Mouse (Mus musculus) embryonic fibroblast, embryonic 13.5 days (primary cell): ENCODE results near the gene Selenon. TPM values are rescaled to one million over a fixed set of nuclear protein-coding genes. Genes with fewer than 3 reads are reported as not detected.

ENCODE experiments used
- H3K27ac ChIP-seq: 2 replicates; pipeline ENCODE4 v1.5.1; 2012; ENCODE audit warnings: low read length, control low read depth, inconsistent platforms; ENCODE audit not compliant: insufficient read depth
- H3K4me1 ChIP-seq: 2 replicates; pipeline ENCODE4 v1.6.1; 2011; ENCODE audit warnings: low read length; ENCODE audit not compliant: control insufficient read depth, insufficient read depth
- H3K4me3 ChIP-seq: 2 replicates; pipeline ENCODE4 v1.5.1; 2011; ENCODE audit warnings: mild to moderate bottlenecking, control low read depth, low read length; ENCODE audit not compliant: insufficient read depth
- CTCF ChIP-seq: IDR thresholded peaks from 2 replicates; pipeline ENCODE4 v1.5.1; 2011; ENCODE audit warnings: mild to moderate bottlenecking, control low read depth, low read length, moderate library complexity, borderline replicate concordance; ENCODE audit not compliant: insufficient read depth
- POLR2A ChIP-seq: IDR thresholded peaks from 2 replicates; pipeline ENCODE4 v1.6.1; 2011; ENCODE audit warnings: low read depth, mild to moderate bottlenecking, control low read depth, low read length, moderate library complexity
- polyA plus RNA-seq: library from polyadenylated mRNA; stranded (reverse); fragments of >200 nt; gene quantifications from 2 replicates; pipeline ENCODE4 v1.2.4, GENCODE M21; 2011; ENCODE audit warnings: low read depth; ENCODE audit not compliant: missing spikeins, insufficient read length

The Selenon gene
- polyA plus RNA-seq, 1 experiment = 98.0 TPM

GRCm38 (mm10) chr4:134491716-134492115, 60.2 kb downstream of the Selenon start:
- Histone ChIP-seq H3K4me3 (no peak overlapping the region), H3K27ac (no peak overlapping the region), H3K4me1 (0 out of 2 replicates have a peak, but pooled peaks cover 2% of the 10 kb centered on the region)
- no peak for TF ChIP-seq POLR2A
- no peak for TF ChIP-seq CTCF

- TF ChIP-seq POLR2A (no peak), CTCF (no peak)
Observed at GRCm38 (mm10) chr4:134489986-134490665, 61.8 kb downstream of the Selenon start.

GRCm38 (mm10) chr4:134488211-134488610, 63.8 kb downstream of the Selenon start:
- no peak overlapping the region for H3K4me3 ChIP-seq
- TF ChIP-seq CTCF (no peak), POLR2A (no peak)
- no peaks in the 10 kb centered on the region for H3K4me1 ChIP-seq
- no peak overlapping the region for H3K27ac ChIP-seq

More at GRCm38 (mm10) chr4:134489986-134490665, 61.8 kb downstream of the Selenon start:
- Histone ChIP-seq H3K4me3 (no peak overlapping the region), H3K27ac (no peak overlapping the region), H3K4me1 (no peaks in the 10 kb centered on the region)

Other genes starting within 250 kb of the Selenon start
- not detected in 2 replicates for gene Trim63, start 237.0 kb downstream of the Selenon start, polyA plus RNA-seq
- gene Slc30a2, start 209.0 kb downstream of the Selenon start, polyA plus RNA-seq = not detected in 2 replicates
- gene Extl1, start 168.3 kb downstream of the Selenon start, polyA plus RNA-seq = 0.58 TPM in 2 replicates
- gene Pafah2, start 155.8 kb downstream of the Selenon start, polyA plus RNA-seq = 15.9 and 20.7 TPM in 2 replicates
- gene Stmn1, start 83.8 kb downstream of the Selenon start, polyA plus RNA-seq = 142 and 293 TPM in 2 replicates
- 6.8 and 9.3 TPM in 2 replicates for gene Paqr7, start 55.5 kb downstream of the Selenon start, polyA plus RNA-seq
- 8.5 and 9.7 TPM in 2 replicates for gene Aunip, start 41.2 kb downstream of the Selenon start, polyA plus RNA-seq
- gene Mtfr1l, start 16.8 kb downstream of the Selenon start, polyA plus RNA-seq = 85.5 and 88.3 TPM in 2 replicates
- 23.4 and 26.7 TPM in 2 replicates for gene Man1c1, start 152.1 kb upstream of the Selenon start, polyA plus RNA-seq
- 13.3 and 16.5 TPM in 2 replicates for gene Ldlrap1, start 215.9 kb upstream of the Selenon start, polyA plus RNA-seq